In the genomic region with DNA sequence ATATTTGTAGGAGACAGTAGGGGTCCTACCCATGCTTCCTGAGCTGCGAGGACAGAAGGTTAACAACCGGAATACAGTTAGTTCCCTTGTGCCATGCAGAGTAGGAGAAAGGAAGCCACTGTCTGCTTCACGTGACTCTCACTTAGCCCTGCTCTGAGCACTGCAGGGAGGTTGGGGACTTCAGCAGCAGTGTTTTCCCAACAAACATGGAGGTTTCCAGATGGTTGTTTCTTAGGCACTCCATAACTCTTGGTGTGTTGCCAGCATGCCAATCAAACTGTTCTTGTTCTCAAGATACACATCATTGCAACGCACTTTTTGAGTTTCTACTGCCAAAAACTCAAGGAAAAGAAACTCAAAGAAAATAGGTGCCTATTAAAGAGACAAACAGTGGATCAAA, we compare ENCODE assay signal across 23 mouse cellular contexts.
A peak's percentile ranks its signal among the peaks of the same experiment; 100 is the strongest.
DNase-seq lines count a peak whose midpoint lies in the region; ATAC-seq and TF ChIP-seq lines count a peak whose summit lies in the region.
"Had no signal": no experiment of that assay in that cellular context is flagged by ENCODE, and none has a peak within 500 bp of the region (broad histone marks: within the 10 kb centered on the region; RNA-seq: fewer than 3 reads in every experiment).

No protein-coding gene starts in this region.

- TF ChIP-seq POLR2A in thymus, adult 2 months (IDR thresholded peaks at IDR 0.05; ENCODE audit: control insufficient read depth, extremely low read depth, insufficient read depth, low read length, poor library complexity): no peak

- H3K4me3 ChIP-seq in embryonic facial prominence, embryonic 14.5 days (ENCODE audit: low read depth, low read length): no peak overlapping the region
- H3K4me3 ChIP-seq in embryonic facial prominence, embryonic 10.5 days: no peak overlapping the region
- no peak overlapping the region for H3K4me3 ChIP-seq in forebrain, embryonic 16.5 days (replicated peaks; ENCODE audit: low read length)
- no peak overlapping the region for H3K4me3 ChIP-seq in thymus, adult 2 months (ENCODE audit: control insufficient read depth, insufficient read depth, low read length)
- H3K4me3 ChIP-seq: embryonic facial prominence, embryonic 15.5 days; erythroblast, embryonic 14.5 days; gastrocnemius, adult 2 months; heart, embryonic 12.5 days; hindbrain, embryonic 10.5 days; intestine, embryonic 15.5 days had no signal

- peaks cover 3% of the 10 kb centered on the region for H3K36me3 ChIP-seq in embryonic facial prominence, embryonic 14.5 days (ENCODE audit: control insufficient read depth, insufficient read depth, low read length)
- H3K36me3 ChIP-seq in embryonic facial prominence, embryonic 10.5 days (replicated peaks): peaks cover 7% of the 10 kb centered on the region; the same call in 1 of the 2 replicates
- H3K36me3 ChIP-seq in forebrain, embryonic 16.5 days (ENCODE audit: control insufficient read depth, insufficient read depth): no peaks in the 10 kb centered on the region
- no peaks in the 10 kb centered on the region for H3K36me3 ChIP-seq in thymus, adult 2 months (ENCODE audit: control insufficient read depth, insufficient read depth, low read length)
- H3K36me3 ChIP-seq: heart, embryonic 12.5 days; hindbrain, embryonic 10.5 days; intestine, embryonic 15.5 days had no signal

- no peaks in the 10 kb centered on the region for H3K27me3 ChIP-seq in embryonic facial prominence, embryonic 14.5 days (replicated peaks; ENCODE audit: control insufficient read depth, insufficient read depth, low read length)
- no peaks in the 10 kb centered on the region for H3K27me3 ChIP-seq in embryonic facial prominence, embryonic 10.5 days (replicated peaks; ENCODE audit: low read depth, poor library complexity, severe bottlenecking)
- H3K27me3 ChIP-seq in forebrain, embryonic 16.5 days (replicated peaks; ENCODE audit: control insufficient read depth, insufficient read depth, low read length): no peaks in the 10 kb centered on the region
- H3K27me3 ChIP-seq in thymus, adult 2 months (ENCODE audit: control insufficient read depth, insufficient read depth, low read length): no peaks in the 10 kb centered on the region
- H3K27me3 ChIP-seq: embryonic facial prominence, embryonic 15.5 days; heart, embryonic 12.5 days; intestine, embryonic 15.5 days; Patski had no signal

- peak; percentile 45 for DNase-seq in embryonic facial prominence, embryonic 14.5 days (ENCODE audit: low spot score)
- DNase-seq in embryonic facial prominence, embryonic 10.5 days (ENCODE audit: low spot score): no peak
- peak; percentile 13 for DNase-seq in layer of hippocampus, adult 11-12 months (ENCODE audit: low spot score)
- DNase-seq in layer of hippocampus, postnatal 25 days (ENCODE audit: extremely low spot score in 1 of 2, low spot score in 1 of 2): no peak
- peak; percentile 52 for DNase-seq in adipocyte (ENCODE audit: low spot score)
- DNase-seq in thymus, adult 2 months: no peak
- no peak for DNase-seq in left cerebral cortex, adult 8-10 months (ENCODE audit: low spot score in 2 of 2)
- DNase-seq: adrenal gland, adult 2 months; adrenal gland, postnatal 25 days; cerebellum, adult 11-12 months; cerebellum, adult 9-10 months; cerebellum, postnatal 25 days; gastrocnemius, adult 2 months; gastrocnemius, postnatal 25 days had no signal

- H3K27ac ChIP-seq in embryonic facial prominence, embryonic 14.5 days (replicated peaks; ENCODE audit: low read depth, low read length): no peak overlapping the region
- H3K27ac ChIP-seq in embryonic facial prominence, embryonic 10.5 days (replicated peaks): no peak overlapping the region
- no peak overlapping the region for H3K27ac ChIP-seq in forebrain, embryonic 16.5 days (ENCODE audit: low read length)
- no peak overlapping the region for H3K27ac ChIP-seq in thymus, adult 2 months (ENCODE audit: control insufficient read depth, insufficient read depth, low read length)
- H3K27ac ChIP-seq: embryonic facial prominence, embryonic 15.5 days; gastrocnemius, adult 2 months; hindbrain, embryonic 10.5 days; hindbrain, embryonic 14.5 days; intestine, embryonic 15.5 days had no signal

- no peak for TF ChIP-seq CTCF in thymus, adult 2 months (IDR thresholded peaks at IDR 0.05; ENCODE audit: borderline replicate concordance, control insufficient read depth, extremely low read depth, insufficient read depth, low read length, poor library complexity)

- H3K9ac ChIP-seq in embryonic facial prominence, embryonic 14.5 days (ENCODE audit: low read depth, low read length): no peak overlapping the region
- no peak overlapping the region for H3K9ac ChIP-seq in forebrain, embryonic 16.5 days (replicated peaks; ENCODE audit: low read depth, low read length)
- H3K9ac ChIP-seq: embryonic facial prominence, embryonic 15.5 days; heart, embryonic 12.5 days; hindbrain, embryonic 14.5 days; intestine, embryonic 15.5 days had no signal

- no peak overlapping the region for H3K4me2 ChIP-seq in embryonic facial prominence, embryonic 14.5 days (ENCODE audit: low read depth, low read length)
- no peak overlapping the region for H3K4me2 ChIP-seq in forebrain, embryonic 16.5 days (ENCODE audit: low read length)
- H3K4me2 ChIP-seq: embryonic facial prominence, embryonic 15.5 days; heart, embryonic 12.5 days; hindbrain, embryonic 14.5 days; intestine, embryonic 15.5 days had no signal

- no peak for ATAC-seq in embryonic facial prominence, embryonic 14.5 days (ENCODE audit: low read depth)
- ATAC-seq in forebrain, embryonic 16.5 days: peak; percentile 81
- ATAC-seq: activated CD4-positive, CD25-positive, alpha-beta regulatory T cell, adult 4 months; intestine, embryonic 15.5 days; Patski had no signal

- no peaks in the 10 kb centered on the region for H3K9me3 ChIP-seq in embryonic facial prominence, embryonic 14.5 days (ENCODE audit: control insufficient read depth, low read length)
- H3K9me3 ChIP-seq in embryonic facial prominence, embryonic 10.5 days: no peaks in the 10 kb centered on the region
- H3K9me3 ChIP-seq in forebrain, embryonic 16.5 days (ENCODE audit: control insufficient read depth, low read length): no peaks in the 10 kb centered on the region
- H3K9me3 ChIP-seq: embryonic facial prominence, embryonic 15.5 days; heart, embryonic 12.5 days; hindbrain, embryonic 10.5 days; intestine, embryonic 15.5 days had no signal

- WGBS in embryonic facial prominence, embryonic 14.5 days: 65% methylated on average over 4 of the region's 4 CpGs
- 82% methylated on average over 4 of the region's 4 CpGs for WGBS in embryonic facial prominence, embryonic 10.5 days
- WGBS in forebrain, embryonic 16.5 days: 52% methylated on average over 4 of the region's 4 CpGs
- WGBS in thymus, adult 2 months: 77% methylated on average over 4 of the region's 4 CpGs

- no peaks in the 10 kb centered on the region for H3K4me1 ChIP-seq in embryonic facial prominence, embryonic 14.5 days (ENCODE audit: control insufficient read depth, insufficient read depth, low read length)
- no peaks in the 10 kb centered on the region for H3K4me1 ChIP-seq in embryonic facial prominence, embryonic 10.5 days
- H3K4me1 ChIP-seq in forebrain, embryonic 16.5 days (replicated peaks; ENCODE audit: control insufficient read depth, insufficient read depth, low read length): no peaks in the 10 kb centered on the region; the same call in 1 of the 2 replicates
- H3K4me1 ChIP-seq in thymus, adult 2 months (replicated peaks; ENCODE audit: control insufficient read depth, insufficient read depth, low read length): no peaks in the 10 kb centered on the region
- H3K4me1 ChIP-seq: embryonic facial prominence, embryonic 15.5 days; heart, embryonic 12.5 days; hindbrain, embryonic 10.5 days; intestine, embryonic 15.5 days had no signal

Comparison
In these comparisons a context has a peak if more than half of its experiments do, and no peak if none do; other contexts are left out.
1. DNase-seq: peak in embryonic facial prominence, embryonic 14.5 days (single experiment), layer of hippocampus, adult 11-12 months (single experiment) and adipocyte (single experiment); none in embryonic facial prominence, embryonic 10.5 days (single experiment), layer of hippocampus, postnatal 25 days (0 of 2), thymus, adult 2 months (single experiment) and left cerebral cortex, adult 8-10 months (0 of 2).